Mouse (Mus musculus) c-Kit-negative CD71-positive TER-119-positive erythroid progenitor cells, embryonic 14.5 days (primary cell): Measurements from ENCODE around the gene Gm4027.
"Not testable (repeated sequence)": the region's sequence is repeated elsewhere in the genome, so short reads cannot be mapped to it uniquely, and the experiment has no call there.

Experiments
- DNase-seq: peaks from one replicate; pipeline ENCODE4 v3.0.0-alpha.2; 2013; ENCODE audit warnings: low read depth, low spot score

Gene Gm4027

GRCm38 (mm10) chr12:87618569-87618968 lies at the start of gene Gm4027:
Gene Gm4027, plus strand, starts transcription at chr12:87618869.
- DNase-seq = not testable (repeated sequence)

- DNase-seq = not testable (repeated sequence)
Measured at GRCm38 (mm10) chr12:87601388-87601787, 17.3 kb upstream of the Gm4027 start.

GRCm38 (mm10) chr12:87602388-87602787 lies 16.3 kb upstream of the Gm4027 start, which contains the start of gene Oog1:
Gene Oog1, plus strand, starts transcription at chr12:87602688.
- DNase-seq = not testable (repeated sequence)

DNA sequence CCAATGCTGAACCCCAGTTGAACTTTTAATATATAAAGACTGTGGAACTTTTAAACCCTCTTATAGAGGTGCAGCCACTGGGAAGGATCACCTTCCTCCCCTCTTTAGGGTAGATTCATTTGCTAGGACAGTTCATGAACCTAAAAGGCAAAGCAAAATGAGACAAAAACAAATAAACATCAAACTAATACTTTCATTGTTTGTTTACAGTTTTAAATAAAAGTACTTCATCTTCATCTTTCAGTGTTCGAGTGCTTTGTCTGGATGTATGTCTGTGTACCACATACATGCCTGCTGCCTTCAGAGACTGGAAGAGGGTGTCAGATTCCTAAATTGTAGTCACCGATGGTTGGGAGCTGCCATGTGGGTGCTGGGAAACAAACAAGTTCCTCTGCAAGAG lies 25.9 kb downstream of the Gm4027 start, which contains the start of gene Gm16381:
Gene Gm16381, minus strand, starts transcription at position 101 of the 400 bp plus-strand sequence.
- not testable (repeated sequence) for DNase-seq

GRCm38 (mm10) chr12:87652916-87653703 lies 34.4 kb downstream of the Gm4027 start:
- not testable (repeated sequence) for DNase-seq
